Mouse (Mus musculus) thymus, postnatal 10 days (tissue): ENCODE measurements around the gene Lrrc66.
"Not testable (repeated sequence)": the region's sequence is repeated elsewhere in the genome, so short reads cannot be mapped to it uniquely, and the experiment has no call there.

ENCODE experiments used
- DNase-seq, 2 experiments: peaks; one replicate each; pipeline ENCODE4 v3.0.0; 2021; ENCODE audit warnings: low spot score in 2 of 2

The Lrrc66 gene

DNA sequence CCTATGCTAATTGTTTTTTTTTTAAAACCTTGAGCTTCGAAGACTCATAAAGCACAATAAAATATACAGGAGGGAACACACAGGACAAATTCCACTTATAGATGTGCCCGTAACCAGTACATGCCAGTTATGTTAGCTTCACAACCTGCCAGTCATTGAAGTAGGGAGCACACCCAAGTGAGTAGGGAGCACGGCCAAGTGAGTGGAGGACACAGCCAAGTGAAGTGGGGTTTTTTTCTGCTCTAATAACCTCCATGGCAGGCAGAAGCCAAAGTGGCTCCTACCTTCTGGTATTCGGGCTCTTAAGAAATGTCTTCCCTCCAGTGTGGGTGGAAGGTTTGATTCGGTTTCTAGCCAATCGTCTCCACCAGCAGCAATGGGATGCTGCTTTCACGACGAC, 19.0 kb downstream of the Lrrc66 start:
- DNase-seq = no peak

DNA sequence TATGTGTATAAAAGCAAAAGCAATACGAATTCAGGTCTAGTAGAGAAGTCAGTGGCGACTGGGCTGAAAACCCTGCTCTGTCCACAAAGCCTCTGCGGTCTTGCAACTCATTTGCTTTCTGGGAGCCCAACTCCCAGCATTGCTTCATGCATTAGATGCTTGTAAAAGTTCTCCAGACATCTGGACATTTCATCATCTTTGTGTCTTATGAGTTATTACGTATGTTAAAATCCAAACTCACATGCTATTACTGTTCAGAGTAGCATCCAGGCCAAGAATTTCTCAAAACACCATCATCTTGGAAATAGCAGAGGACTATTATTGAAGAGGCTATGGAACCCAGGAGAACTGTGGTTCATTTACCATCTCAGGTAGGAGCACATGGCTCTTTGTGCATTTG, 21.3 kb downstream of the Lrrc66 start:
- no peak for DNase-seq

DNA sequence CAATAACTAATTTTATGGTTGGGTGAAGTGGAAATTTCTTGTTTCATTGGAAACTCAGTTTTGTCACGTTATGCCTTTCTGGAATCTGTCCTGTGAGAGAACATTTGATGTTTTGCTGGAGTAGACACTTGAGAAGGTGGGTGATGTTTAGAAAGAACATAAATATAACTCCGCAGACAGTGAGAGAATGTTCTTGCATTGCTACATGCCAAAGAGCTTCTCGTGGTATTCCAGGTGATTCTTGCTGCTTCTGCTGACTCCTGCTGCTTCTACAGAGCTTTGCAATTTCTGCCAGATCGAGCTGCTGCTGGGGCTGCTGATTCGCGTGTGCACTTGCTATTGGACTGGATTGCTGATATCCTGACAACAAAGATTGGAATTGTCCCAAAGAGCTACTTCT, 27.4 kb downstream of the Lrrc66 start:
- no peak for DNase-seq

DNA sequence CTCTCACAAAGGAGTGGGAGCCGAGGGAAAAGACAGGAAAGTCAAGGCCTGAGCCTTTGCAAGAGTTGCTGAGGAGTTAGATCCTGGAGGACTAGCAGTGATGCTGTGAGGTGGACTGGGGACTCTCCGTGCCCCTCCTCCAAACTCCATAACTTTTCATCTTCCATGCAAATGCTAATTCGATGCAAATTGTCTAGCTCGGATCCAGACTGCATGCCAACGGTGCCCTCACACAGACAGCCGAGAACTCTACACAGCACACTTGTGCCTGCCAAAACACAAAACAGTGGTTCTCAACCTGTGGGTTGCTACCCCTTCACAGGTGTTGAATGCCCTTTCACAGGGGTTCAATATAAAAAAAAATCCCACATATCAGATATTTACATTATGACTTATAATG, 27.8 kb downstream of the Lrrc66 start:
- DNase-seq = no peak

DNA sequence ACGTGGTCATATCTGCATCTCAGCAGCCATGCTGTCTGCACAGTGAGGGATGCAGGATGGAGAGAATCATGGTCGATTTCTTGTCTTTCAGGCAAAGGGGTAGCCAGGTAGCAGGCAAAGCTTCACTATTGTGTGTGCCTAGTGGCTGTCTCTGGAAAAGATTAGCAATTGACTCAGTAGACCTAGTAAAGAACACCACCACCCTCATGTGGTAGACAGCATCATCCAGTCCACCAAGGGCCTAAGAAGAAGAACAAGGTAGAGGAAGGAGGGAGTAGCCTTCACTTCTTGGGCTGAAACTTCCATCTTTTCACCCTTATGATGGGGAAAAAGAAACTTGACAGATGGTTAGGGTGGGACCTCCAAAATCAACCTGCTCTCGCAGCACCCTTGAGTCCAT, 29.5 kb downstream of the Lrrc66 start:
- no peak for DNase-seq

DNA sequence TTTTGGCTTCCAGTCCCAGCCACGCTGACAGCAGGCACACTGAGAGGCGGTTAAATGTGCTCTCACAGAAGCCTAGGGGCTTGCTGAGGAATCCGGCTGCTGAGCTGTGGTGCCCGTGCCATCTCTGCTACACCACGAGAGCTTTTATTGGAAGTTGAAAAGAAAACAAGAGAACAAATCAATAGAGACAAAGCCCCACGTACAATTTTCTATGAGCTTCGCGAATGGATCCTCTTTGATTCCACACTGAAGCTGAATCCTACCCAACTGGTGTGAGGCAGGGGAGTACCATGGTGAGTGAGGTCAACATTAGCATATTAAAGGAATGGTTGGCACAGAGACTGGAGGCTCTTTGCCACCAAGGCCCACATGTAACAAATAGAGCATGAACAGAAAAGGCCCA, 31.0 kb downstream of the Lrrc66 start:
- no peak for DNase-seq

DNA sequence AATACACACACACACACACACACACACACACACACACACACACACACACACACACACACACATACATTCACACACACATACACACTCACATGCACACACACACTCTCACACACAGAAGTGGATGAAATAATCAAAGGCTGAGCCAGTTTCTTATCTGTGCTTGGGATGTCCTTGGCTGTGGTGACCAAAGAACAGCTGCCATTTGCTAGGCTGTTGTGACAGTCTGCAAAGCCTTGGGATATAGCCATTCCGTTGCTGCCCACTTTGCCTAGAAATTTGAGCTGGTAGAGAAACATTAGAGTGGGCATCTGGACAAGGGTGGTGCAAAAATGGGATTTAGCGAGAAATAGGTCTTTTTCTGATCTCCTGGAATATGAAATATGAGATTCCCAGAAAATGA, 32.3 kb downstream of the Lrrc66 start:
- no peak for DNase-seq

DNA sequence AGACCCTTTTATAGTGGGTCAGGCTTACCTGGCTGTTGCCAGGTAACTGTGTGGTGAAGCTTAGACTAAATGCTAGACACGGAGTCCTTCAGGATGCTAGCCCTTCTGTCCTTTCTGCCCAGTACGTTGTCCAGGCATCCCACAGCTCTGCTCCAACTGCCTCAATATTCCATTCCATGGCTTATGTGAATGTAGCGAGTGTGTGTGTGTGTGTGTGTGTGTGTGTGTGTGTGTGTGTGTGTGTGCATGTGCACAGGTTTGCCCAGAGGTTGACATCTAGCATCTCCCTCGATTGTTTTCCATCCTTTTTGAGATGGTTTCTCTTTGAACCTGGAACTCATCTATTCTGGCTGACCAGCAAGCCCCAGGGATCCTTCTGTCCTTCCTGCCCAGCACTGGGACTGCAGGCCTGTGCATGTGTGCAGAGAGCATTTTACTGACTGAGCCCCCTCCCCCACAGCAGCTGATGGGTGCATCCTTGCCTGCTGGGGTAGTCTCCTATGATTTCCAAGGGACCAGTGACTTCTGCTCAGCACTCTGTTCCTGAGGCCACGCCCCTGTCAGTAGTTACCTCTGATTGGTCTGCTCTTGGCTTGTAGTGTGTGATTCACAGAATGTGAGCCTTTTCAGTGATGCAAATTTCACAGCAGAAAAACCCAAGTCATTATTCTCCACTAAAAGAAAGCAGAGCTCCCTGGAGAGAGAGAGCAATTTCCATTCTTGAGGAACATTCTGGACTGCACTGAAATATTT, 33.2 kb downstream of the Lrrc66 start:
- DNase-seq = no peak

DNA sequence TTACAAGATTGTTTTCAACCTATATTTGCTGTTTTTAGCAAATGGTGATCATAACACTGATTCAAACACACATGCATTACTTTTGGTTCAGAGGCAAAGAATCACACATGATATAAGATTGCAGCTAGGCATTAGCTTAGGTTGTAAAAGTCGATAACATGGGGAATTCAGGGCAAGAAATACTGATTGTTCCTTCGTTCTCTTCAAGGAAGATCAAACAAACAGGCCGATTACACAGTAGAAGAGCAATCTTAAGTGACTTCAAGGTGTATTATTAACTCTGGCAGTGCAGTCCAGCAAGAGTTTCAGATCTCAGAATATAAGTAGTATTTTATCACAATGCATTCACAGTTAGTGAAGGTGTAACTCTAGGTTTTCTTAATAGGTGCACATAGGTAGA, 45.2 kb downstream of the Lrrc66 start:
- DNase-seq = no peak

DNA sequence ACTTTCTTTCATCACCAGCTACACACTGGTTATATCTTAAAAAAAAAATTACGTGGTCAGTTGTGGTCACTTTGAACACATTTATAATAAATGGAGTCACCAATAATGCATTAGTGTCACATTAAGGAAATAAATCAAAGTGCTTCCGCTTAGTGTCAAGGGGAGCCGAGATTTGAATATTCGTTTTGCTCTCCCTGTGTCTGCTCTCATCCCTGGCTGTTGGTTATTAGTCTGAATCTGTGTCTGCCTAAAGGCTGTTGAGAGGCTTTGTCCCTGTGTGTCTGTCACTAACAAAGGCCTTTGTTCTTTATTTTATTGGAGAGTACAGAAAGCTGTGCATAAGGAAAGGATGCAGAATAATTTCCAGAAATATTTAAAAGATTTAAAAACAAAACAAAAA, 45.7 kb downstream of the Lrrc66 start:
- DNase-seq = no peak

DNA sequence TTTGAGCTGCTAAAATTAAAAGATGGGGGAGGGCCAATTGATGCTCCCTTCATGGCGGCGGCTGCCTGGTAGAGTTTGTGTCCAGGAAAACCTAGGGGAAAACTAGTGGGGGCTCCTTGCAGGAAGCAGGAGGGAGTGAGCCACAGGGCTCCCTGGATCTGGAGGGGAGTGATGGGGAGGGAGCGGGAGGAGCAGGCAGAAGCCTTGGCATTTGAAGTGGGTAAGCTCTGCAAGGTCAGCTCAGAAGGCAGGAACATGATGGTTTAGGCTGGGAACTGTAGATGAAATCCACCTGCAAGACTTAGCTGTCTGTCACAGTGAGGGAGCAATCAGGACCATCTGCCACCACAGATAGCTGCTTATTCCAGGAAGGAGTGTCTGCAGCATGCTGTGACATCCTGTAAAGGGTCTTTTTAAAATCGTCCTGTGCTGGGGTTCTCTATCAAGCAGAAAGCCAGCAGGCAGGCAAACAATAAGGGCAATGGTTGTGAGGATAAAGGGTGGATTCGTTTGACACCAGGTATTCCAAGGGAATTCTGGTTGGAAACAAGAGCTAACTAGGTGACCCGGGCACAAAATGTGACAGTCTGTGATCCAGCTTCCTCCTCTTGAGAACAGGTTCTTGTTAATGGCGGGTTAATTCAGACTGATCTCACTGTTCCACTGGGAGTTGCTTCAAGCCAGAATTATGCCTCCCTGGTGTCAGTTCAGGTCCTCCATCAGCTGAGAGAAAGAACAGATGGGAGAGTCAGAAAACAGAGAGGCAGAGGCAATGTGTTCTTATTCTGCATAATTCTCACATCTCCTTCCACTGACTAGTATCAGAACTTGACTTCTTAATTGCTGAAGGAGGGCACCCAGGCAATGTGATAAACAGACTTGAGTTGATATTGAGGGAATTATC, 46.9 kb downstream of the Lrrc66 start:
- no peak for DNase-seq

DNA sequence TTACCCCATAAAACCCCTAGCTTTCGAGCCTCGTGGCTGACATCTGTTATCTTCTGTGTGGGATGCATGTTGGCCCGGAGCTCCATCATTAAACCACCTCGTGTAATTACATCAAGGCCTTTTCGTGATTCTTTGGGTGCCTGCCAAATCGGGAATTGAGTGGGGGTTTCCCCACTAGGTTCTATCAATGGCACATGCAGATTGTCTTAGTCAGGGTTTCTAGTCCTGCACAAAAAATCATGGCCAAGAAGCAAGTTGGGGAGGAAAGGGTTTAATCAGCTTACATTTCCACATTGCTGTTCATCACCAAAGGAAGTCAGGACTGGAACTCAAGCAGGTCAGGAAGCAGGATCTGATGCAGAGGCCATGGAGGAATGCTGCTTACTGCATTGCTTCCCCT, 48.3 kb downstream of the Lrrc66 start:
- DNase-seq = not testable (repeated sequence)

DNA sequence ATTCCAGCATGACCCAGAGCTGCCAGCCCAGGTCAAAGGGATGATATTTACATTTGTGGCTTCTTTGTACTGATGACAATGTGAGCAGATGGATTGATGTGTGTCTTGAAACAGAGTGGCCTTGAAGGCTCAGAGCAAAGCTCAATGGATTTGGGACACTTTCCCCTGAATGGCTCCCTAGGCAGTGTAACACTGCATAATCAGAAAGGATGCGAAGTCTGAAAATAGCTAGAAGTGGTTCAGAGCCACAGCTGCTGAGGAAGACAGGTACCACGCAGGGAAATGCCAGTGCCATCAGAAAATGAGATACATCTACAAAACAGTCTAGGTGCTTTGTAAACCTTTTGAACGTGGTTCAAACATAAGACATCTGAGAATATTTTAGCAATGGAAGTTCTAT, 54.2 kb downstream of the Lrrc66 start:
- no peak for DNase-seq

DNA sequence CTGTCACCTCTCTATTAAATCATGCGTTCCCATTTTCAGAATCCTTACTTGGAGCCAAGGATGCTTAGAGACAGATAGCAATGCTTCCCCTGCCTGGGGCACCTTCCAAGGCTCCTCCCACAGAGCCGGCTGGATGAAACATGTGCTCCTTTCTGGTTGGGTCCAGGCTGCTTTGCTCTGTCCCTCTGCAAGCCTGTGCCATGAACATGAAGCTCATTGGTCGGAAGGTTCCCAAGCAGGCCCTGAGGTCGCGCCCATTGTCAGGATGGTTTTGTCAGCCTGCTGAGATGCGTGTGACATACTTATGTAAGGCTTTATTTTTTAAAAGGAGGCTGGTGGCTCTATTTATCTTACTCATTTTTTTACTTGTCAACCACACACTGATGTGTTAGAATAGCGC, 55.6 kb downstream of the Lrrc66 start:
- no peak for DNase-seq

DNA sequence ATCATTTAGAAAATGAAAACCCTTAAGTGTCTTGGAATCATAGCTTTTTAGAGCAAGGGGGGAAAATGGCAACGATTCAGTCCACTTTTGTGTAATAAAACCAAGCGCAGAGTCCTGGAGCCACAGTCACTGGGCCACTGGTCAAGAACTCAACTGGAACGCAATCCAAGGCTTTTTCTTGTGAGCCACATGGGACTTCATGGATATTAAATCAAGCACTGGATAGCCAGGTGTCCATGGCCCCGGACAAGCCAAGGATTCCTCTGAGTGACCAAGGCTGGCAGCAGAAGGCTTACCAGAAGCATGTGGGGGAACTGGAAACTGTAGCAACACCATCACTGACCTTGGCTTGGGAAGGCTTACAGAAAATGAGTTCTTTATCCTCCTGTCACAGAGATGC, 57.7 kb downstream of the Lrrc66 start:
- no peak for DNase-seq

DNA sequence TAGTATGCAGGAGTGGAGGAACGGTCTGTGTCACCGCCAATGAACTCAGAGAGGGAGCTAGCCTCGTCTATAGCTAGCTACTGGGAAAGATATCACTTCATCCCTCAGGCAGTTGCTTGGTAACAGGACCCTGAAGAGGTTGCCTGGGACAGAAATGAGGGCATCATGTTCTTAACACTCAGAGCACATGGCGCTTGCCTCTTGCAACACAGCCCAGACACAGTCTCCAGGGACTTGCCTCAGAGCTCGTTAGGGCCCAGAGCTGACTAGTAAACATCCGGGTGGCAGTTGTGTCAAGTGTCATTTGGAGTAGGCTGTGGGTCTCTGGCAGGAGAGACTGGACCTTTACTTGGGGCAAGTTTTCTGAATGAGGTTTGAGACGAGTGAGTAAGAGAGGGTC, 58.5 kb downstream of the Lrrc66 start:
- no peak for DNase-seq

DNA sequence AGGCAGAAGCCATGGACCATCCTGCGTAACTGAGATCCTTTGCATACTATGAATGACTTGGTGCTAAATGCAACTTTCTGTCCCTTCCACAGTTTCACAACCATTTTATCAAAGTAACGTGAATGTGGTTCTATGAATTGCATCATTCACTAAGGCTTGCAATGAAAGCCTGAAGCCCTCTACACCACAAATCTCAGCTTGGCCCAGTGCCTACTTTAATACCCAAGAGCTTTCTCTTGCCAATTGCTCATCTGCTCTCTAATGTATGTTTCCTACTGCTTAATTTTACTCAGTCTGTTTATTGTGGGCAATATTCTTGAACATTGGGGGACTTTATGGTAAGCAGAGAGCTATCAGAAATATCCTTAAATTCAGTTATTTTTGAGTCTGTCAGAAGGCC, 59.5 kb downstream of the Lrrc66 start:
- no peak for DNase-seq

DNA sequence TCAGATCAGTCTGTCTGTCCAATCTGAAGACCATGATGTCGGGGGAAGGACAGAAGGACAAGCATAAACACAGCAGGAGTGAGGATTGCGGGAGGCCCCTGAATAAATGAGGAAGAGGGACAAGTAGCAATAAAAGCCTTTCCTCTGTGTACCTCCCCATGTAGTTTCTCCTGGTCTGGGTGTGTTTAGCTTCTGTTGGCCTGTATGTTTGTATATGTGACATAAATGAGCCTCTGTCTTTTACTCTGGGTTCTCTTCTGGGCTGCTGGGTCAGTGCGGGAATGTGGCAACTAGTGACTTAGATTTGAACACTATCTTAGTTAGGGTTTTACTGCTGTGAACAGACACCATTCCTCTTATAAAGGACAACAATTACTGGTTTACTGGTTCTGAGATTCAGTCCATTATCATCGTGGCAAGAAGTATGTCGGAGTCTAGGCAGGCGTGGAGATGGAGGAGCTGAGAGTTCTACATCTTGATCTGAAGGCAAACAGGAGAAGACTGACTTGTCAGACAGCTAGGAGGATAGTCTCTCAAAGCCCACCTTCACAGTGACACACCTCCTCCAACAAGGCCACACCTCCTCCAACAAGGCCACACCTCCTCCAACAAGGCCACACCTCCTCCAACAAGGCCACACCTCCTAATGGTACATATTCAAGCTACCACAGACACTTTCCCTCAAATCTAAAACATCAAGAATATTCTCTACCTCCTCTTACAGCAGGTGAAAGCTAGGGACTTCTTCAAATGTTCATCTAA, 60.8 kb downstream of the Lrrc66 start:
- DNase-seq = no peak

DNA sequence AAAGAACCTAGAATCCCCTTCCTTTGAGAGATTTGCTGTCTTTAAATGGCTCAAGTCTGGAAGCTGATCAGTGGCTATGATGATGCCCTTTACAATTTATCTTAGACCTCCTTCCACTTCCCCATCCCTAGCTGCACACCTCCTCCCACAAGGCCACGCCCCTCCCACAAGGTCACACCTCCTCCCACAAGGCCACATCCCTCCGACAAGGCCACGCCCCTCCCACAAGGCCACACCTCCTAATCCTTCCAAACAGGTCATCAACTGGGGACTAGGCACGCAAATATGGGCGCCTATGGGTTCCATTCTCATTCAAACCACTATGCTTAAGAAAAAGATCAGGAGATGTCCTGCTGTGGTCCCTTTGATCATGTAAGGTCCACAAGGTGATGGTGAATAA, 63.1 kb downstream of the Lrrc66 start:
- no peak for DNase-seq

DNA sequence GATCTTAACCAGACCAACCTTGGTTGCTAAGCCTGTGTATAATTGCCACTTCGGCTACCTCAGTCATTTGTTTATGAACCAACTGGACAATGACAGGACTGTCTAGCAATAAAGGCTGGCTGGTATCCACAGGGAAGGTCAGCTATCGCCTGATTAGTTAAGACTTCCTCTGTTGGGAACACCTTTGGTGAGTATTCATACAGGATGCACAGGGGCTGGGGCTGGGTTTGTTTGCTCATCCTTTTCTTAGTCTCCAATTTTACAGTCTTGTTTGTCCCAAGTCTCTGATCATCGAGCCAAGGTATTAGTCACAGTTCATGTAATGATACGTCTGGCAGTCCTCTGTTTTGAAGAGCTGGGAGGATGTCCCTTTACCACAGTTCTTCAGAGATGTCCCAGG, 65.4 kb downstream of the Lrrc66 start:
- no peak for DNase-seq

DNA sequence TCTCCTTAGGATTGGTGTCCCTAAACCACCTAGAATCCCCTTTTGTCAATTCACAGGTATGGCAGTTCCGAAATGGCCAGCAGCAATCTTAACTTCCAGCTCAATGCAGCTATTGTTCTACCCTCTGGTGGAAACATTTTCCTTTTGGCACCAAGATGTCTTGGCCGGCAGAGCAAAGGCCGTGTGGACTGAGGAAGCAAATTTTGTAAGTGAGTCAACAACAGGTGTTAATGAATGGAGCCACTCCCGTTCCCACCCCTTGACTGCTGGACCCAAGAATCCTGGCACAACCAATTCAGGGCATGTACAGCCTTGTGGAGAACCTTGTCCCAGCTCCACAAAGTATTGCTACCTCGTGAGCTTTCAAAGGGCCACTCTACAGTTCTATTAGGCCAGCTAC, 66.2 kb downstream of the Lrrc66 start:
- DNase-seq = no peak

DNA sequence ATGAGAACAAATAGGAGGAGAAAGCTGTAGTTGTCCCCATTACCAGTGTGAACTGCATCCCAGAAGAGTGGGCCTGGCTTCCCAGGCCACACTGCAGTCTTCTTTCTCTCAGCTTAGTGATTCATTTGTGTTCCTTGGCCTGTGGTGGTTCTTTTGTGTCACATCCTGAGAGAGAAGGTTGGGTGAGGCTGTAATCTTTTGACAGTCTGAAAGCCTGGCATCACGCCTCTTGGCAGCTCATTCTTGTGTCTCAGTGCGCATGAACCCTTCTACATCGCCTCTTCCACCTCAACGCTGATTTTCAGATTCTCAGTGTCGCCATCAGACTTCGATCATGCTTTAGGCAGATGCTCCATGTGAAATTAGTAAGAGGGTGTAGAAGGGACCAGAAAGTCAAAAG, 68.3 kb downstream of the Lrrc66 start:
- no peak for DNase-seq

DNA sequence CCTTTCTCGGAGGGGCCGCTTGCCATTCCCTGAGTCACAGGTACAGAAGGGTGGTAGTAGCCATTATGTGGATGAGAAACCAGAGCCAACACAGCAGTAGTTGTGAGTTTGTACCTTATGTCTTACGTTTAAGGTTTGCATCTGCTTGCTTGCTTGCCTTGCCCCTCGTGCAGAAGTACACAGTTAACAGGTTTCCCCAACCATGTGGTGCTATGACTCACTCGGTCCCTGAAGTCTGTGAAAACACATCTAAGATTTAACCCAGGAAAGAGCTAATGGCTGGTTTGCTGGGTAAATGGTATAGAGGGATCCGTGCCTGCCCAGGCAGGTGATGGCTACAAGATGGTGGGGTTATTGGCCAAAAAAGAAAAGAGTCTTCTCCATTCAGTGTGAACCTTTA, 73.6 kb downstream of the Lrrc66 start:
- DNase-seq = no peak
